Mouse (Mus musculus): ENCODE data around the gene Cmss1.

DNA sequence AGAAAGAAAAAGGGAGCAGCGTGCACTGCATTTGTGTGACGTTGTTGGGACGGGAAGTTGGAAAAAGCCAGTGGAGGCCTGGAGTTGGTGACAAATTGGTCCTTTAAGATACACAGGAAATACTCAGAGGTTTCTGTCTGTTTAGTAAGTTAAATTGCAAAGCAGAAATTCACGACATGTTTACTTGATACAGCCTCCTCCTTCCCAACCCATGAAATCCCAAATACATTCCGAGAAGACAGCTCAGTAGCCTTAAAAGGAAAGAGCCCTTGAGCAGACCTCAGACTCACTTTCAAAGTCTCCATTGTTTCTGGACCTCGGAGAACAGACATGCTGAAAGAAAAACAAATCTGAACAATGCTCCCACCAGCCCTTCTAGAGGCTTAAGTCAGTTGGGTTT, 205.0 kb downstream of the Cmss1 start:
- no peak for TF ChIP-seq CTCF (IDR thresholded peaks at IDR 0.05; ENCODE audit: low read depth, low read length)
- no peak for TF ChIP-seq POLR2A (IDR thresholded peaks at IDR 0.05; ENCODE audit: insufficient read depth, low read length)
- no peak for TF ChIP-seq EP300 (IDR thresholded peaks at IDR 0.05; ENCODE audit: insufficient read depth, low read depth, low read length)

All from ES-Bruce4 (cell line).